Mouse (Mus musculus) liver, postnatal 0 days (tissue): ENCODE data around the gene Mobp. TPM values are rescaled to one million over a fixed set of nuclear protein-coding genes. Genes with fewer than 3 reads are reported as not detected.
A peak's percentile ranks its signal among the peaks of the same experiment; 100 is the strongest.

ENCODE experiments used
- ATAC-seq: fragments of 200-750 bp; cut with Nextera tagmentation; 2 replicates; pipeline ENCODE4 v1.8.0; 2017; ENCODE audit warnings: mild to moderate bottlenecking, moderate library complexity
- DNase-seq: peaks from one replicate; pipeline ENCODE4 v3.0.0-alpha.2; 2016
- H3K27ac ChIP-seq: fragments of 300-500 bp; sonication (generic); 2 replicates; pipeline ENCODE4 v1.5.1; 2014; ENCODE audit warnings: antibody characterized with exemption, moderate library complexity, mild to moderate bottlenecking, low read depth
- H3K27me3 ChIP-seq: fragments of 300-500 bp; sonication (generic); 2 replicates; pipeline ENCODE4 v1.6.1; 2014; ENCODE audit warnings: low read length, control low read depth, mixed read lengths; ENCODE audit not compliant: insufficient read depth
- H3K36me3 ChIP-seq: fragments of 300-500 bp; sonication (generic); replicated peaks from 2 replicates; pipeline ENCODE4 v1.6.1; 2014; ENCODE audit warnings: mild to moderate bottlenecking, control low read depth, low read length, moderate library complexity, mixed read lengths; ENCODE audit not compliant: insufficient read depth
- H3K4me1 ChIP-seq: fragments of 300-500 bp; sonication (generic); 2 replicates; pipeline ENCODE4 v1.6.1; 2014; ENCODE audit warnings: antibody characterized with exemption, mild to moderate bottlenecking, control low read depth; ENCODE audit not compliant: insufficient read depth
- H3K4me2 ChIP-seq: fragments of 300-500 bp; sonication (generic); 2 replicates; pipeline ENCODE4 v1.6.1; 2014; ENCODE audit warnings: low read depth, mild to moderate bottlenecking, low read length, moderate library complexity, mixed read lengths
- H3K4me3 ChIP-seq: fragments of 300-500 bp; sonication (generic); 2 replicates; pipeline ENCODE4 v1.5.1; 2014; ENCODE audit warnings: low read depth, low read length
- H3K9ac ChIP-seq: fragments of 300-500 bp; sonication (generic); replicated peaks from 2 replicates; pipeline ENCODE4 v1.6.1; 2014; ENCODE audit warnings: mild to moderate bottlenecking, moderate library complexity
- H3K9me3 ChIP-seq: fragments of 300-500 bp; sonication (generic); 2 replicates; pipeline ENCODE4 v1.6.1; 2016; ENCODE audit warnings: mild to moderate bottlenecking, control low read depth, low read length, mixed read lengths
- CTCF ChIP-seq: sonication (generic); IDR thresholded peaks from 2 replicates; pipeline ENCODE4 v1.5.1; 2016; ENCODE audit warnings: antibody characterized with exemption, low read depth
- EP300 ChIP-seq: IDR thresholded peaks from 2 replicates; pipeline ENCODE4 v1.6.1; 2016; ENCODE audit warnings: antibody characterized with exemption, low read depth, mild to moderate bottlenecking
- WGBS: fragments of 180-500 bp; shearing (Covaris S2); extraction: QIAGEN DNeasy Blood & Tissue Kit; methylation state at CpG from one replicate; pipeline ENCODE4 v1.1.7; 2014; ENCODE audit not compliant: insufficient replicate concordance; 5-methylcytosine and 5-hydroxymethylcytosine counted together
- polyA plus RNA-seq: library from polyadenylated mRNA; unstranded; fragments of >200 nt; fragmentation: Nextera tagmentation; extraction: Ambion mirVana; gene quantifications from 2 replicates; pipeline ENCODE4 v1.2.1, GENCODE M21; 2015

The Mobp gene
- polyA plus RNA-seq, 1 experiment from 2014 or later, result not detected

GRCm38 (mm10) chr9:120120503-120120902 lies 29.0 kb upstream of the Mobp start:
- no peak overlapping the region for H3K27ac ChIP-seq
- H3K4me1 ChIP-seq, result peaks cover 13% of the 10 kb centered on the region
- no peak overlapping the region for H3K4me3 ChIP-seq
- H3K9ac ChIP-seq, result no peak overlapping the region
- TF ChIP-seq EP300 (no peak), CTCF (no peak)
- 92% methylated on average over 7 of the region's 7 CpGs for WGBS
- H3K9me3 ChIP-seq, result no peaks in the 10 kb centered on the region
- H3K36me3 ChIP-seq, result peaks cover 75% of the 10 kb centered on the region
- ATAC-seq (no peak), DNase-seq (no peak)
- no peaks in the 10 kb centered on the region for H3K27me3 ChIP-seq
- no peak overlapping the region for H3K4me2 ChIP-seq

- peak overlapping the region; percentile 59 for H3K9ac ChIP-seq
- no peaks in the 10 kb centered on the region for H3K9me3 ChIP-seq
- peak overlapping the region; percentile 85 for H3K27ac ChIP-seq
- DNase-seq (peak; percentile 20), ATAC-seq (peak; percentile 4; the same call in 1 of the 2 replicates)
- H3K4me1 ChIP-seq, result peaks cover 12% of the 10 kb centered on the region
- peaks cover 56% of the 10 kb centered on the region for H3K36me3 ChIP-seq
- peak overlapping the region; percentile 98 for H3K4me3 ChIP-seq
- peak overlapping the region; percentile 85 for H3K4me2 ChIP-seq
- TF ChIP-seq CTCF (no peak), EP300 (no peak)
- H3K27me3 ChIP-seq, result no peaks in the 10 kb centered on the region
- WGBS, result 41% methylated on average over 11 of the region's 11 CpGs
These were observed 22.6 kb upstream of the Mobp start for GRCm38 (mm10) chr9:120126868-120127267.

GRCm38 (mm10) chr9:120127538-120128251 lies 21.8 kb upstream of the Mobp start, which contains the start of gene Rpsa:
Gene Rpsa, plus strand, starts transcription at chr9:120127689.
- peak within 1 kb of the TSS; percentile 85 for H3K4me2 ChIP-seq
- H3K9ac ChIP-seq, result peak within 1 kb of the TSS; percentile 97
- no peaks in the 10 kb centered on the region for H3K9me3 ChIP-seq
- peaks cover 12% of the 10 kb centered on the region for H3K4me1 ChIP-seq
- H3K36me3 ChIP-seq, result peaks cover 55% of the 10 kb centered on the region
- 1% methylated on average over 71 of the region's 72 CpGs for WGBS
- ATAC-seq, result peak; percentile 95
- TF ChIP-seq EP300 (no peak), CTCF (no peak)
- peak within 1 kb of the TSS; percentile 98 for H3K4me3 ChIP-seq
- H3K27ac ChIP-seq, result peak within 1 kb of the TSS; percentile 94
- peak; percentile 96 for DNase-seq
- H3K27me3 ChIP-seq, result no peaks in the 10 kb centered on the region

GRCm38 (mm10) chr9:120129276-120129675 lies 20.2 kb upstream of the Mobp start:
- H3K4me1 ChIP-seq, result peaks cover 12% of the 10 kb centered on the region
- H3K4me3 ChIP-seq, result peak overlapping the region; percentile 98
- H3K4me2 ChIP-seq, result peak overlapping the region; percentile 85
- DNase-seq (peak; percentile 19), ATAC-seq (no peak)
- WGBS, result 37% methylated on average over 10 of the region's 10 CpGs
- H3K36me3 ChIP-seq, result peaks cover 41% of the 10 kb centered on the region
- H3K27me3 ChIP-seq, result no peaks in the 10 kb centered on the region
- H3K9me3 ChIP-seq, result no peaks in the 10 kb centered on the region
- peak overlapping the region; percentile 22; the same call in 1 of the 2 replicates for H3K27ac ChIP-seq
- no peak for TF ChIP-seq CTCF
- no peak for TF ChIP-seq EP300
- H3K9ac ChIP-seq, result peak overlapping the region; percentile 97

GRCm38 (mm10) chr9:120131784-120132288 lies 17.7 kb upstream of the Mobp start:
- Histone ChIP-seq H3K9ac (no peak overlapping the region; the same call in 1 of the 2 replicates), H3K9me3 (no peaks in the 10 kb centered on the region), H3K4me2 (no peak overlapping the region), H3K27me3 (no peaks in the 10 kb centered on the region), H3K27ac (no peak overlapping the region), H3K36me3 (peaks cover 39% of the 10 kb centered on the region), H3K4me3 (no peak overlapping the region), H3K4me1 (peaks cover 10% of the 10 kb centered on the region)
- ATAC-seq, result no peak
- TF ChIP-seq CTCF, result no peak
- TF ChIP-seq EP300, result no peak
- 91% methylated on average over 3 of the region's 3 CpGs for WGBS
- DNase-seq, result no peak

GRCm38 (mm10) chr9:120132980-120133754 lies 16.3 kb upstream of the Mobp start:
- Histone ChIP-seq H3K27ac (no peak overlapping the region), H3K4me2 (no peak overlapping the region), H3K27me3 (no peaks in the 10 kb centered on the region), H3K4me1 (peaks cover 8% of the 10 kb centered on the region), H3K9ac (no peak overlapping the region), H3K36me3 (peaks cover 39% of the 10 kb centered on the region), H3K9me3 (no peaks in the 10 kb centered on the region), H3K4me3 (no peak overlapping the region)
- no peak for DNase-seq
- 33% methylated on average over 8 of the region's 8 CpGs for WGBS
- peak; percentile 12; the same call in 1 of the 2 replicates for ATAC-seq
- no peak for TF ChIP-seq CTCF
- no peak for TF ChIP-seq EP300
